Mouse (Mus musculus): ENCODE results near the gene AC129217.1.

AC129217.1 gene

GRCm38 (mm10) chr19:8803204-8803780 lies 26.3 kb upstream of the AC129217.1 start:
- Histone ChIP-seq H3K36me3 (ENCODE audit: insufficient read depth, low read length) (peaks cover 51% of the 10 kb centered on the region), H3K9me3 (ENCODE audit: low read length) (no peaks in the 10 kb centered on the region), H3K4me1 (replicated peaks; ENCODE audit: low read depth, low read length) (peaks cover 62% of the 10 kb centered on the region), H3K4me3 (replicated peaks; ENCODE audit: low read length) (peak overlapping the region; percentile 92), H3K27me3 (ENCODE audit: insufficient read depth, low read length) (no peaks in the 10 kb centered on the region)
- TF ChIP-seq POU5F1 (IDR thresholded peaks at IDR 0.05; ENCODE audit: borderline replicate concordance, low read length) (no peak), CTCF (conservative IDR thresholded peaks at IDR 0.05; ENCODE audit: low read length) (no peak), NANOG (IDR thresholded peaks at IDR 0.05; ENCODE audit: borderline replicate concordance, low read length) (no peak)

- no peaks in the 10 kb centered on the region for H3K27me3 ChIP-seq (ENCODE audit: insufficient read depth, low read length)
- H3K36me3 ChIP-seq (ENCODE audit: insufficient read depth, low read length), result peaks cover 59% of the 10 kb centered on the region
- peak overlapping the region; percentile 92; the same call in 1 of the 2 replicates for H3K4me3 ChIP-seq (replicated peaks; ENCODE audit: low read length)
- no peak for TF ChIP-seq NANOG (IDR thresholded peaks at IDR 0.05; ENCODE audit: borderline replicate concordance, low read length)
- TF ChIP-seq CTCF (conservative IDR thresholded peaks at IDR 0.05; ENCODE audit: low read length), result no peak
- no peak for TF ChIP-seq POU5F1 (IDR thresholded peaks at IDR 0.05; ENCODE audit: borderline replicate concordance, low read length)
- H3K9me3 ChIP-seq (ENCODE audit: low read length), result no peaks in the 10 kb centered on the region
- peaks cover 61% of the 10 kb centered on the region for H3K4me1 ChIP-seq (replicated peaks; ENCODE audit: low read depth, low read length)
Observed at GRCm38 (mm10) chr19:8803879-8804660, 25.5 kb upstream of the AC129217.1 start.

- 0 out of 2 replicates have a peak overlapping the region, but pooled peaks have one; percentile 17 for H3K4me3 ChIP-seq (replicated peaks; ENCODE audit: low read length)
- H3K27me3 ChIP-seq (ENCODE audit: insufficient read depth, low read length), result no peaks in the 10 kb centered on the region
- TF ChIP-seq CTCF (conservative IDR thresholded peaks at IDR 0.05; ENCODE audit: low read length) (no peak), NANOG (IDR thresholded peaks at IDR 0.05; ENCODE audit: borderline replicate concordance, low read length) (no peak), POU5F1 (IDR thresholded peaks at IDR 0.05; ENCODE audit: borderline replicate concordance, low read length) (no peak)
Observed at GRCm38 (mm10) chr19:8806810-8807209, 22.8 kb upstream of the AC129217.1 start.

GRCm38 (mm10) chr19:8815812-8816211 lies 13.8 kb upstream of the AC129217.1 start:
- no peaks in the 10 kb centered on the region for H3K9me3 ChIP-seq (ENCODE audit: low read length)
- no peak overlapping the region for H3K4me3 ChIP-seq (replicated peaks; ENCODE audit: low read length)
- H3K4me1 ChIP-seq (replicated peaks; ENCODE audit: low read depth, low read length), result peaks cover 36% of the 10 kb centered on the region
- peaks cover 75% of the 10 kb centered on the region for H3K36me3 ChIP-seq (ENCODE audit: insufficient read depth, low read length)
- H3K27me3 ChIP-seq (ENCODE audit: insufficient read depth, low read length), result no peaks in the 10 kb centered on the region
- TF ChIP-seq NANOG (IDR thresholded peaks at IDR 0.05; ENCODE audit: borderline replicate concordance, low read length) (no peak), POU5F1 (IDR thresholded peaks at IDR 0.05; ENCODE audit: borderline replicate concordance, low read length) (no peak), CTCF (conservative IDR thresholded peaks at IDR 0.05; ENCODE audit: low read length) (no peak)

More at GRCm38 (mm10) chr19:8806810-8807209, 22.8 kb upstream of the AC129217.1 start:
- Histone ChIP-seq H3K4me1 (replicated peaks; ENCODE audit: low read depth, low read length) (peaks cover 54% of the 10 kb centered on the region), H3K9me3 (ENCODE audit: low read length) (no peaks in the 10 kb centered on the region), H3K36me3 (ENCODE audit: insufficient read depth, low read length) (peaks cover 86% of the 10 kb centered on the region)

DNA sequence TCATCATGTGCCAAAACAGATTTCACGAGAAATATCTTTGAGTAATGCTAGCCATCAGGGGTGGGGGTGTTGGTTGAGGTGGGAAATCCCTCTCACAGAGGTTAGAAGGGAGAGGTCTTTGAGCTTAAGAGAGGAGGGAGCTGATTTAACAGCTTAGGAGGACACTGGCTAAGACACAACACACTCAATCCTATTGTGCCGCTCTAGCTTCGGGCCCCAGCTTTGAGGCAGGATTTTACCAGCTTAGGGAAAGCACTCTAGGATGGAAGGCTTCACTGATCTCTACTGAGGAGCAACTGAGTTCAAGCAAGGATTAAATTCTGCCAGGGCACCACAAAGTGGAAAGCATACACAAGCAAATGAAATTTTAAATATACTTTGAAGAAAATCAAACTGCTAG lies 12.6 kb upstream of the AC129217.1 start:
- Histone ChIP-seq H3K9me3 (ENCODE audit: low read length) (no peaks in the 10 kb centered on the region), H3K4me3 (replicated peaks; ENCODE audit: low read length) (no peak overlapping the region), H3K4me1 (replicated peaks; ENCODE audit: low read depth, low read length) (peaks cover 48% of the 10 kb centered on the region), H3K36me3 (ENCODE audit: insufficient read depth, low read length) (peaks cover 76% of the 10 kb centered on the region), H3K27me3 (ENCODE audit: insufficient read depth, low read length) (no peaks in the 10 kb centered on the region)
- TF ChIP-seq POU5F1 (IDR thresholded peaks at IDR 0.05; ENCODE audit: borderline replicate concordance, low read length) (no peak), CTCF (conservative IDR thresholded peaks at IDR 0.05; ENCODE audit: low read length) (no peak), NANOG (IDR thresholded peaks at IDR 0.05; ENCODE audit: borderline replicate concordance, low read length) (no peak)

GRCm38 (mm10) chr19:8818301-8818798 lies 11.2 kb upstream of the AC129217.1 start:
- H3K27me3 ChIP-seq (ENCODE audit: insufficient read depth, low read length), result no peaks in the 10 kb centered on the region
- no peaks in the 10 kb centered on the region for H3K9me3 ChIP-seq (ENCODE audit: low read length)
- H3K4me1 ChIP-seq (replicated peaks; ENCODE audit: low read depth, low read length), result peaks cover 61% of the 10 kb centered on the region
- peak overlapping the region; percentile 99 for H3K4me3 ChIP-seq (replicated peaks; ENCODE audit: low read length)
- TF ChIP-seq NANOG (IDR thresholded peaks at IDR 0.05; ENCODE audit: borderline replicate concordance, low read length), result no peak
- TF ChIP-seq POU5F1 (IDR thresholded peaks at IDR 0.05; ENCODE audit: borderline replicate concordance, low read length), result no peak
- no peak for TF ChIP-seq CTCF (conservative IDR thresholded peaks at IDR 0.05; ENCODE audit: low read length)
- H3K36me3 ChIP-seq (ENCODE audit: insufficient read depth, low read length), result peaks cover 75% of the 10 kb centered on the region

- Histone ChIP-seq H3K4me3 (replicated peaks; ENCODE audit: low read length) (peak within 1 kb of the TSS; percentile 99), H3K27me3 (ENCODE audit: insufficient read depth, low read length) (no peaks in the 10 kb centered on the region), H3K4me1 (replicated peaks; ENCODE audit: low read depth, low read length) (peaks cover 63% of the 10 kb centered on the region), H3K36me3 (ENCODE audit: insufficient read depth, low read length) (peaks cover 75% of the 10 kb centered on the region), H3K9me3 (ENCODE audit: low read length) (no peaks in the 10 kb centered on the region)
- TF ChIP-seq NANOG (IDR thresholded peaks at IDR 0.05; ENCODE audit: borderline replicate concordance, low read length) (no peak), POU5F1 (IDR thresholded peaks at IDR 0.05; ENCODE audit: borderline replicate concordance, low read length) (no peak), CTCF (conservative IDR thresholded peaks at IDR 0.05; ENCODE audit: low read length) (no peak)
Observed at GRCm38 (mm10) chr19:8818801-8819595, 10.6 kb upstream of the AC129217.1 start, which contains the start of gene Ttc9c. Gene Ttc9c (minus strand): TSS chr19:8819333.

All from E14TG2a.4 (cell line).